Mouse (Mus musculus): Measurements from ENCODE around the gene Fas.

The Fas gene

GRCm38 (mm10) chr19:34283614-34284013, 6.9 kb upstream of the Fas start:
- DNase-seq (ENCODE audit: extremely low read depth, low read depth, low spot score) = no peak

DNA sequence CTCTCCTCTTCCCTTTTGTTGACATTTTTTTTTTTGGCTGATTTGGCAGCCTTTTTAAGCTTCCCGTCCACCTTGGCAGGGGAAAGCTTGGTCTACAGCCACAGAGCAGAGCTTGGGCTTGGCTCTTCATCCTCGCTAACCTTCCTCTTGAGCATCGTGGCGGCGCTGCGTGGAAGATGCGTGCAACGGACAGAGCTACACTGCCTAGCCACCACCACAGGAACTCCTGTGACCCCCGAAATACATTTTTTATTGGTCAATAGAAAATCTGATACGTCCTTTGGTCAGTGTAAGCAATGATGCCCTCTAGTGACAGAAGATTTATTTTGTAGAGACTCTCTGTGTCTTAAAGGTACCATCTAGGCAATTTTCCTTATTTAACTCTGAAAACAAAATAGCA, 6.1 kb upstream of the Fas start:
- DNase-seq (ENCODE audit: extremely low read depth, low read depth, low spot score) = no peak

DNA sequence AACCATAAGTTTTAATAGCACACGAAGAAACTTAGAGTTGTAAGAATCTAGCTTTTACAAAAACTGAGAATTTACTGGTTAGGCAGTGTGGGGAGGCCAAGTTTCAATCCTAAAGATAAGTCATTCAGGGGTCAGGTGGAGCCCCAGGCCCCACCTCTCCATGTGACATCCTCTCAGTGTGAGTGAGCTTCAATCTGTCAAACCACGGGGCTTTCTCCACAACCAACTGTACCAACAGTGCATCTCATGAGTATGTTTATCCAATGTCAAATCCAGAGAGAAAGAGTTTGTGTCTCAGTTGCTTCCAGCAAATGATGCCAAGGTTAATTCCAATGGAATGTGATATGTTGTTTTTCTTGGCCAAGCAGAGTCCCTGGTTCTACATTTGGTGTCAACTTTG, 5.6 kb upstream of the Fas start:
- DNase-seq (ENCODE audit: extremely low read depth, low read depth, low spot score) = no peak

- no peak for DNase-seq (ENCODE audit: extremely low read depth, low read depth, low spot score)
Measured at GRCm38 (mm10) chr19:34287221-34287620, 3.2 kb upstream of the Fas start.

DNA sequence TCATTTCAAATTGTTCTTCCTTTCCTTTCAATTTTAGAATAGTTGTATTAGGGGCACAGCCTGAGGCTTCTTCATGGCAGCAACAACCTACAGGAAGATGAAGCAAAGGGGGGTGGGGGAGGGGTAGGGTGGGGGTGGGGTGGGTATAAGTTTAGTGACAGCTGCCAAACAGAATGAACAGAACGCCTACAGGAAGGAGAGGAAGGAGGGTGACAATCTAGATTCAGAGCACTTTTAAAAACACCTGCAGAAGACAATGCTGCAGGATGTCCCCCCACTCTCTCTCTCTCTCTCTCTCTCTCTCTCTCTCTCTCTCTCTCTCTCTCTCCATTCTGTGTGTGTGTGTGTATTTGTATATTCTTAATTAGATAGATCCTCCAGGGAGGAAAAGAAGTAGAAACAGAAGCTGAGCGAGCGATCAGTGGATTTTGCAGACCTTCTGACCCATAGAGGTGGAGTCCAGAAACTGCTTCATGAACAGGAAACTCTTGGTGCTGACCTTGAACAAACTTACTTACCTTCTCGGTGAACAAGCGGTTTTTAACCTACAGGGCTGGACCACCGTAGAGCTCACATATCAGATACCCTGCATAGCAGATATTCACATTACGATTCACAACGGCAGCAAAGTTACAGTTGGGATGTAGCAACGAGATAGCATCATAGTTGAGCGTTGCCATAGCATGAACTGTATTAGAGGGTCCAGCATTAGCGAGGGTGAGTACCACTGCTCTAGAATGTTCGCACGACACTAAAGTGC, 2.6 kb upstream of the Fas start:
- DNase-seq (ENCODE audit: extremely low read depth, low read depth, low spot score) = no peak

DNA sequence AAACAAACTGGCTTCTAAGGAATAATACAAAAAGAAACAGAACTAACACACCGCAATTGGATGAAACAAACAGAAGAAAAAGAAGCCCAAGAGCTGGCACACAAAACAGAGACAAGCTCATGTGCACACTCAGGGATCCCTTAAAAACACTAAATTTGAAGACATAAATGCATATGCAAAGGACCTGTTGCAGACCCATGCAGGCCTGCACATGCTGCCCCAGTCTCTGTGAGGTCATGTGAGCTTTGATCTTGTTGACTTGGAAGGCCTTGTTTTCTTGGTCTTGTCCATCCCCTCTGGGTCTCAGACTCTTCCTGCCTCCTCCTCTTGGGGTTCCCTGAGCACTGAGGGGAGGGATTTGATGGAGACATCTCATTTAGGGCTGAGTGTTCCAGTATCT, 1.8 kb upstream of the Fas start:
- no peak for DNase-seq (ENCODE audit: extremely low read depth, low read depth, low spot score)

DNA sequence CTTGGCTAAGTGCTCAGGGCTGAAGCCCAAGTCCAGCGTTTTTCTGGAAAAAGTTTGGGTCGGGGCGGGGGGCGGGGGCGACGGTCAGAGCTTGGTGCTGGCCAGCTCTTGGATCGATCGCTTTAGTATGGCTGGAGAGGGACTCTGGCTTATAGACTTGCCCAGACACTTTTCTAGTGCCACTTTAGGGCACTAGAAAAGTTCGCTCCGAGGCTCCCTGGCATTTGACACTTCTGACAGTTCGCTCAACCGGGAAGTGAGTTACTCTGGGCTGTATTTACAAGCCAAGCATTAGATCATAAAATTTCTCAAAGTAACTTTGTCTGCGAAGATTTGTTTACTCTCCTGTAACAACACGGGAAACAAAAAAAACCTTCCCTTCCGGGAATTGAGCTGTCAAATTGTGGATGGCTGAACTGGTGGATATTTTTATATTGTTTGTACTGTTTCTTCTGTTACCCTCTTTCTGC, 441 bp downstream of the Fas start:
- no peak for DNase-seq (ENCODE audit: extremely low read depth, low read depth, low spot score)

DNA sequence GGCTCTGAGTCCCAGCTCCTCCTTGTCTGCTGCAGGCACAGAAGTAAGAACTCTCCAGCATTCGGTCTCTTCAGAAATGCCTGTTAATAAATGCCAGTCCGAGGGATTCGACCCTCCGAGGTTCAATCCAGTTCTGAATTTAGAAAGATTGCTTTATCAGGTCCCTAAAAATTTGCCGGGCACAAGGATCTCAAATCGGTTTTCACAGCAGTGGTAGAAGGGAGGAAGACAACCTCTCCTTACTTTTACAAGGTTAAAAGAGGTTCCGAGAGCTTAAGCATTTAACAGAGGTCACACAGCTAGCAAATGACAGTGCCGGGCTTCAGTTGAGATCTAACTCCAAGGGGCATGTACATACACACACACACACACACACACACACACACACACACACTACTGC, 913 bp downstream of the Fas start:
- no peak for DNase-seq (ENCODE audit: extremely low read depth, low read depth, low spot score)

DNA sequence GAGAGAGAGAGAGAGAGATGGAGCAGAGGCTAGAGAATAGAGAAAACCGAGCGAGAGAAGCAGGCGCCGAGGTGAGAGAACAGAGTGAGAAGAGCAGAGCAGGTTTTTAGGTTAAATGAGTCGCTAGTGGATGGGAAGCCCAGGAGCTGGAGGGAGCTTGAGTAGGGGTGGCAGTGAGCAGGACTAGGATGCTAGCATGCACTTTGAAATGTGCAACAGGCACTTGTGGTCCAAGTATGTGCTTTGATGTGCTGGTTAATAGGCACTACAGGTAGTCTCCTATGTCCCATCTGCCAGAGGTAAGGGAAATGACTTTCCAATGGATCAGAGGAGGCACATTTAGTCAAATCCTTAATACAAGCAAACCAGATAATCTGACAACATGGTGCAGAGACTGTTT, 1.5 kb downstream of the Fas start:
- DNase-seq (ENCODE audit: extremely low read depth, low read depth, low spot score) = no peak

DNA sequence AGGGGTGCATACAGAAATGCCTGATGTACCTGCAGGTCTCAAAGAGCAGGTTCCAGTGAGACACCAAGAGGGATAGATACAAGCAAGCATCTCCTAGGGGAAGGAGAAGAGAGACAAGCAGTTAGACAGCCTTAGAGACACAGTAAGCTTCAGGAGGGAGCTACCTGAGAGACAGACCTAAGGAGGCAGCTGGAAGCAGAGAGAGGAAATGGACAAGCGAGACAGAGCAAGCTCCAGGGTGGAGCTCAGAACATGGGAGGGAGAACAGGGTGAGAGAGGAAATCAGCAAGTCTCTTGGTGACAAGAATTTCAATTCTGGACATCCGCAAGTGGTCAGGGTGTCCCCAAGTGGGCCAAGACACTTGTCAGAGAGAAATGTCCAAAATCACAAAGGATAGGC, 2.2 kb downstream of the Fas start:
- DNase-seq (ENCODE audit: extremely low read depth, low read depth, low spot score) = no peak

DNA sequence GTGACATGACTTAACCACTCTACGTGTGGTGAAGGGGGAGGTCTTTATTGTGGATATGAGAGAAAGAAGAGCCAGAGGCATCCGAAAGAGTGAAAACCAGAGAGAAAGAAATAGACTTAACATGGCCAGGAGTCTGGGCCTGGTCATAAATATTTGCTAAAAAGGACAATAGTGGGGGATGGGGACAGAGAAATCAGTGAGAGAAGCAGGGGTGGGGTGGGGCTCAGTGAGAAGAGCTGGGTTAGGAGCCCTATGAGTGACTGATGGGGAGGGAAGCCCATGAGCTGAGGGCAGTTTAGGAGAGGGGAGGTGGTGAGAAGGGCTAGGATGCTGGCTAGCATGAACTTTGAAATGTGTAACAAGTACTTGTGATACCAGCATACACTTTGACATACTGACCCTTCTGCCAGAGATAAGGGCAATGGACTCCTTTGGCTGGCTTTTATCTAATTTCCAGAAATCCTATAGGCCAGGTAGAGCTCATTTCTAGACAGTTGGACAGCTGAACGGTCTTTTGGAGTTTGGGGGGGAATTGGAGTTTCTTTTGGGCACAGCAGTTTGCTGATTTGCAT, 3.0 kb downstream of the Fas start:
- no peak for DNase-seq (ENCODE audit: extremely low read depth, low read depth, low spot score)

DNA sequence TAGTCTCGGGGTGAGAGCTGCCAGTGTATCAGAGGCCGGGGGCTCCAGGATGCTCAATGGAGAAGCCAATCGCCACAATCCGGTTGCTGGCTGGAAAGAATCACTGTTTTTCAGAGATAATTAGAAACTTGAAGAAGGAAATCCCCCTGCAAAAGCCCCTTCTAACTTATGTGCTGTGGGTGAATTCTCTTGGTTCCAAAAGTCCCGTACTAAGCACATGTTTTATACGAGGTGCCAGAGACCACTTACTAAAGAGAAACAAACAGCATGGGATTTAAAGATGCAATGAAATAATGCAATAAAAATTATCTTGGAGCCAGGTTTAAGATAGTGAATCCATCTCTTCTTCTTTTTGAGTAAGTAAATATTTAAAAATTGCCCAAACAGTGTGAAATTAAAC, 5.0 kb downstream of the Fas start:
- no peak for DNase-seq (ENCODE audit: extremely low read depth, low read depth, low spot score)

GRCm38 (mm10) chr19:34298531-34298930, 8.1 kb downstream of the Fas start:
- DNase-seq (ENCODE audit: extremely low read depth, low read depth, low spot score) = no peak

DNA sequence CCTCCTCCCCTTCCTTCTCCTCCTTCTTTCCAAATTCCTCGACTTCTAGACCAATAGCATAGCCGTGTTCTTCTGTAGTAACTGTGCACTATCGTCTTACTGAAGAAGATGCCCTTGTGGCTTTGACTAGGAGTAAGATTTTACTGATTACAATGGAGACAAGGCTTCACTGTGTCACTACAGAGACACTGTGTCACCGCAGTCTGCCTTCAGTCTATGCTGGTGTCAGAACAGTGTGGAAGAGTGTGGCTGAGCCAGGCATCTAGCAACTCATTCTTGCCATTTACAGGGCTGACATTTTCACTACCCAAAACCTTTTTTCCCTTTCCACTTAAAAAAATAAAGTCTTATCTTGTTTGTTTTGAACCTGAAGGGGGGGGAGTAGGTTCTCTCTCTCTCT, 8.8 kb downstream of the Fas start:
- no peak for DNase-seq (ENCODE audit: extremely low read depth, low read depth, low spot score)

- no peak for DNase-seq (ENCODE audit: extremely low read depth, low read depth, low spot score)
Measured at GRCm38 (mm10) chr19:34300430-34300829, 10.0 kb downstream of the Fas start.

GRCm38 (mm10) chr19:34304917-34305316, 14.5 kb downstream of the Fas start:
- no peak for DNase-seq (ENCODE audit: extremely low read depth, low read depth, low spot score)

DNA sequence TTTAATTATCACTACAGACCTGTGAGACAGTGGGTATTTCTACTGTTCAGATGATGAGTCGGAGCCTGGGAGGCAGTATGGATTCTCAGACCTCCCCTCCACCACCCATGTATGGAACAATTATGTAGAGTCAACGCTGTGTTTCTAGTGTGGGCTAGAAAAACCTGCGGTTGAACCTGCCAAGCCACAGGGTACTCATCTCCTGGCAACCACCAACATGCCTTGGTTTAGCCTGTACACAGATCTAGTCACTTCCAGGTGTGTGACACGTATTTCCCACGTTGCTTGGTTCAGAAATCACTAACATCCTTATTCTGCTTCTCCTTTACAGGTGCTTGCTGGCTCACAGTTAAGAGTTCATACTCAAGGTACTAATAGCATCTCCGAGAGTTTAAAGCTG, 16.3 kb downstream of the Fas start:
- DNase-seq (ENCODE audit: extremely low read depth, low read depth, low spot score) = no peak

- DNase-seq (ENCODE audit: extremely low read depth, low read depth, low spot score) = no peak
Measured at GRCm38 (mm10) chr19:34312151-34312728, 21.8 kb downstream of the Fas start.

- no peak for DNase-seq (ENCODE audit: extremely low read depth, low read depth, low spot score)
Measured at GRCm38 (mm10) chr19:34328051-34328450, 37.6 kb downstream of the Fas start.

GRCm38 (mm10) chr19:34334300-34334699, 43.8 kb downstream of the Fas start:
- DNase-seq (ENCODE audit: extremely low read depth, low read depth, low spot score) = no peak

GRCm38 (mm10) chr19:34344702-34345101, 54.2 kb downstream of the Fas start:
- DNase-seq (ENCODE audit: extremely low read depth, low read depth, low spot score) = no peak

DNA sequence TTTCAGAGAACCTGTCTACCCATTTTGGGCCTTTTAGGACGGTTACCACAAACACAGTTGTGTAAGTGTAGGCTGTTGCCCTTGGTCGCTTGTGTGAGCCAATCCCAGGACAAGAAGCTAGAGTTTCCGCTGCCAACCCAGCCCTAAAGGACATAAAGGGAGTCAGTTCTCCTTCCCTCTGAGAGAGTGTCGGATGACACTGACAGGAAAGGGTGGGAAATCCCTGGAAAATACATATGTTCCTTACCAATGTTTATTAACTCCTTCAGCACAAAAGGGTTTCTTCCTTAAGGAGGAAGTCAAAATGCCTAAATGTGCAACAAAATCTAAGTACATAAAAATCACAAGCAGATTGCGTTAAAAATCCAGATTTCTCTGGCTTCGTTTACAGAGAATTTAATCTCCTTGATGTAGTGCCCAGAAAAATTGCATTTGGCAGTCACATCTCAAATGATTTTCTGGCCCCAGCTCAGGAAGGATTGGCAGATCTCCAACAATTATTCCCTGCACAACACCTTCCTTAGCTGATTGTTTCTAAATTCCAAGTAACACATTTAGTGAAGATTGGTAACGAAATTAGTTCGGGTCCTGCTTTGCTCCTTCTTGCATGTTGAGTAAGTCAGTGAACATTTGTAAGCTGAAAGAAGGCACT, 55.3 kb downstream of the Fas start:
- DNase-seq (ENCODE audit: extremely low read depth, low read depth, low spot score) = no peak

Data from fat pad, adult 2 months (tissue).